ENCODE assay signal across 12 mouse cellular contexts in genomic region chr2:67541957-67542696, GRCm38 (mm10). TPM values are rescaled to one million over a fixed set of nuclear protein-coding genes. Genes with fewer than 3 reads are reported as not detected.
A peak's percentile ranks its signal among the peaks of the same experiment; 100 is the strongest.
DNase-seq lines count a peak whose midpoint lies in the region; ATAC-seq lines count a peak whose summit lies in the region.
"Had no signal": no experiment of that assay in that cellular context is flagged by ENCODE, and none has a peak within 500 bp of the region (broad histone marks: within the 10 kb centered on the region; RNA-seq: fewer than 3 reads in every experiment).

No protein-coding gene starts in this region.

- no peak overlapping the region for H3K9ac ChIP-seq in hindbrain, embryonic 12.5 days
- no peak overlapping the region for H3K9ac ChIP-seq in hindbrain, embryonic 11.5 days (ENCODE audit: low read depth, low read length)
- no peak overlapping the region for H3K9ac ChIP-seq in embryonic facial prominence, embryonic 14.5 days (ENCODE audit: low read depth, low read length)
- no peak overlapping the region for H3K9ac ChIP-seq in midbrain, embryonic 15.5 days
- H3K9ac ChIP-seq: heart, embryonic 12.5 days had no signal

- no peaks in the 10 kb centered on the region for H3K4me1 ChIP-seq in hindbrain, embryonic 12.5 days
- H3K4me1 ChIP-seq in hindbrain, embryonic 11.5 days (replicated peaks; ENCODE audit: control insufficient read depth, insufficient read depth, low read length), result no peaks in the 10 kb centered on the region
- no peaks in the 10 kb centered on the region for H3K4me1 ChIP-seq in embryonic facial prominence, embryonic 14.5 days (ENCODE audit: control insufficient read depth, insufficient read depth, low read length)
- peaks cover 8% of the 10 kb centered on the region for H3K4me1 ChIP-seq in midbrain, embryonic 15.5 days
- H3K4me1 ChIP-seq: heart, embryonic 12.5 days had no signal

- 0 out of 2 replicates have a peak overlapping the region, but pooled peaks have one; percentile 23 for H3K27ac ChIP-seq in hindbrain, embryonic 12.5 days
- no peak overlapping the region for H3K27ac ChIP-seq in hindbrain, embryonic 11.5 days (ENCODE audit: low read depth, low read length)
- no peak overlapping the region for H3K27ac ChIP-seq in embryonic facial prominence, embryonic 14.5 days (replicated peaks; ENCODE audit: low read depth, low read length)
- H3K27ac ChIP-seq in midbrain, embryonic 15.5 days, result 0 out of 2 replicates have a peak overlapping the region, but pooled peaks have one; percentile 11

- ATAC-seq in hindbrain, embryonic 12.5 days (ENCODE audit: low FRiP score), result no peak
- ATAC-seq in hindbrain, embryonic 11.5 days (ENCODE audit: low FRiP score), result no peak
- ATAC-seq in embryonic facial prominence, embryonic 14.5 days (ENCODE audit: low read depth), result no peak
- peak; percentile 45; the same call in 1 of the 2 replicates for ATAC-seq in midbrain, embryonic 15.5 days (replicated peaks)
- ATAC-seq: Patski had no signal

- no peak overlapping the region for H3K4me2 ChIP-seq in hindbrain, embryonic 12.5 days (replicated peaks)
- no peak overlapping the region for H3K4me2 ChIP-seq in hindbrain, embryonic 11.5 days (replicated peaks; ENCODE audit: low read depth, low read length)
- H3K4me2 ChIP-seq in embryonic facial prominence, embryonic 14.5 days (ENCODE audit: low read depth, low read length), result no peak overlapping the region; the same call in 1 of the 2 replicates
- H3K4me2 ChIP-seq in midbrain, embryonic 15.5 days, result peak overlapping the region; percentile 18; the same call in 1 of the 2 replicates
- H3K4me2 ChIP-seq: heart, embryonic 12.5 days had no signal

- H3K9me3 ChIP-seq in hindbrain, embryonic 12.5 days (replicated peaks), result no peaks in the 10 kb centered on the region
- no peaks in the 10 kb centered on the region for H3K9me3 ChIP-seq in hindbrain, embryonic 11.5 days (ENCODE audit: control insufficient read depth, low read length)
- H3K9me3 ChIP-seq in embryonic facial prominence, embryonic 14.5 days (ENCODE audit: control insufficient read depth, low read length), result no peaks in the 10 kb centered on the region
- H3K9me3 ChIP-seq in midbrain, embryonic 15.5 days, result no peaks in the 10 kb centered on the region
- H3K9me3 ChIP-seq: heart, embryonic 12.5 days had no signal

- DNase-seq in hindbrain, embryonic 11.5 days (ENCODE audit: low spot score), result no peak
- DNase-seq in Muller cell, postnatal 12 days (ENCODE audit: inconsistent ontology term), result peak; percentile 11
- DNase-seq in embryonic facial prominence, embryonic 14.5 days (ENCODE audit: low spot score), result peak; percentile 57
- no peak for DNase-seq in cerebellum, adult 18-20 months
- no peak for DNase-seq in gastrocnemius, postnatal 14 days
- DNase-seq: cerebellum, adult 8-10 months; gastrocnemius, postnatal 25 days; right cerebral cortex, postnatal 4 days had no signal

- WGBS in hindbrain, embryonic 12.5 days, result 54% methylated on average over 11 of the region's 11 CpGs
- WGBS in hindbrain, embryonic 11.5 days, result 70% methylated on average over 11 of the region's 11 CpGs
- 42% methylated on average over 11 of the region's 11 CpGs for WGBS in embryonic facial prominence, embryonic 14.5 days
- 43% methylated on average over 11 of the region's 11 CpGs for whole genome bisulfite sequencing in midbrain, embryonic 15.5 days

- intact Hi-C loops in gastrocnemius, postnatal 14 days (cut with DNase I; ENCODE audit: low total_unique reads), result no loop called here

- no peak overlapping the region for H3K4me3 ChIP-seq in hindbrain, embryonic 12.5 days
- H3K4me3 ChIP-seq in hindbrain, embryonic 11.5 days (ENCODE audit: low read depth, low read length), result no peak overlapping the region
- H3K4me3 ChIP-seq in embryonic facial prominence, embryonic 14.5 days (ENCODE audit: low read depth, low read length), result no peak overlapping the region
- H3K4me3 ChIP-seq in midbrain, embryonic 15.5 days, result no peak overlapping the region
- H3K4me3 ChIP-seq: heart, embryonic 12.5 days had no signal

- no peaks in the 10 kb centered on the region for H3K27me3 ChIP-seq in hindbrain, embryonic 12.5 days
- no peaks in the 10 kb centered on the region for H3K27me3 ChIP-seq in hindbrain, embryonic 11.5 days (ENCODE audit: control insufficient read depth, insufficient read depth, low read length)
- no peaks in the 10 kb centered on the region for H3K27me3 ChIP-seq in embryonic facial prominence, embryonic 14.5 days (replicated peaks; ENCODE audit: control insufficient read depth, insufficient read depth, low read length)
- H3K27me3 ChIP-seq in midbrain, embryonic 15.5 days (replicated peaks), result no peaks in the 10 kb centered on the region
- H3K27me3 ChIP-seq: heart, embryonic 12.5 days had no signal

- H3K36me3 ChIP-seq in hindbrain, embryonic 12.5 days, result no peaks in the 10 kb centered on the region
- no peaks in the 10 kb centered on the region for H3K36me3 ChIP-seq in hindbrain, embryonic 11.5 days (ENCODE audit: control insufficient read depth, insufficient read depth, low read length)
- no peaks in the 10 kb centered on the region for H3K36me3 ChIP-seq in embryonic facial prominence, embryonic 14.5 days (ENCODE audit: control insufficient read depth, insufficient read depth, low read length)
- H3K36me3 ChIP-seq in midbrain, embryonic 15.5 days (replicated peaks), result no peaks in the 10 kb centered on the region
- H3K36me3 ChIP-seq: heart, embryonic 12.5 days had no signal

RNA-seq across cellular contexts. Expression of gene B3galt1, which starts 23.5 kb away (rescaled TPM):
- 30.5 and 34.6 TPM in 2 replicates for polyA plus RNA-seq in hindbrain, embryonic 12.5 days (2016; fragmentation: Nextera tagmentation; extraction: Ambion mirVana)
- 21.1 and 23.3 TPM in 2 replicates for polyA plus RNA-seq in hindbrain, embryonic 11.5 days (2014; fragmentation: Nextera tagmentation; extraction: Ambion mirVana)
- 8.3 and 9.0 TPM in 2 replicates for polyA plus RNA-seq in embryonic facial prominence, embryonic 14.5 days (2014; fragmentation: Nextera tagmentation; extraction: Ambion mirVana)
- 57.0 and 57.2 TPM in 2 replicates for polyA plus RNA-seq in midbrain, embryonic 15.5 days (2015; fragmentation: Nextera tagmentation; extraction: Ambion mirVana)
- 1 to 10 TPM; 1.6 to 2.9 TPM for total RNA-seq in gastrocnemius, postnatal 14 days (2021)

Comparison
In these comparisons a context has a peak if more than half of its experiments do, and no peak if none do; other contexts are left out.
1. H3K27ac ChIP-seq: peak in hindbrain, embryonic 12.5 days (single experiment) and midbrain, embryonic 15.5 days (single experiment); none in hindbrain, embryonic 11.5 days (single experiment) and embryonic facial prominence, embryonic 14.5 days (single experiment).
2. DNase-seq: peak in Muller cell, postnatal 12 days (single experiment) and embryonic facial prominence, embryonic 14.5 days (single experiment); none in hindbrain, embryonic 11.5 days (single experiment), cerebellum, adult 18-20 months (0 of 2) and gastrocnemius, postnatal 14 days (single experiment).